Mouse (Mus musculus) right cerebral cortex, postnatal 10 days (tissue): ENCODE results near the gene H2-Q1.
"Not testable (repeated sequence)": the region's sequence is repeated elsewhere in the genome, so short reads cannot be mapped to it uniquely, and the experiment has no call there.

Experiments used
- DNase-seq, 2 experiments: peaks; one replicate each; pipeline ENCODE4 v3.0.0; 2021; ENCODE audit warnings: low spot score in 2 of 2

Gene H2-Q1

GRCm38 (mm10) chr17:35320327-35321081, at the start of gene H2-Q1:
Gene H2-Q1 (plus strand): TSS chr17:35320405.
- DNase-seq = peak in 1 of 2 experiments; percentile 10

DNA sequence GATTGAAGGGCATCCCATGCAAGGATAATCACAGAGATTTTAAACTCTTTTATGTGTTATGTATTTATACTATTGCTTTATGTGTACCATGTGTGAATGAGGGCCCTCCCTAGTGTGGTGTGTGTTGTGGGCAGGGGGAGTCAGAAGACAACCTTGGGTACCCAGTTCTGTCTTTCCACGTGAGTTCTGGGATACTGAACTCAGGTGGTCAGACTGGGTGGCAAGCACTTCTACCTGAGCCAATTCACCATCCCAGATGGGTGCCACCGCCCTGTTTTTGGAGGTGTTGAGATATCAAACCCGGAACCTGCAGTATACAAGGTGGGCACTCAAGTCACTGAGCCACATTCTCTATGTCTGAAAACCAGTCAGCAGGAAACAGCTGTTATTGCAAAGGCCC, 48.0 kb upstream of the H2-Q1 start:
- DNase-seq = no peak

DNA sequence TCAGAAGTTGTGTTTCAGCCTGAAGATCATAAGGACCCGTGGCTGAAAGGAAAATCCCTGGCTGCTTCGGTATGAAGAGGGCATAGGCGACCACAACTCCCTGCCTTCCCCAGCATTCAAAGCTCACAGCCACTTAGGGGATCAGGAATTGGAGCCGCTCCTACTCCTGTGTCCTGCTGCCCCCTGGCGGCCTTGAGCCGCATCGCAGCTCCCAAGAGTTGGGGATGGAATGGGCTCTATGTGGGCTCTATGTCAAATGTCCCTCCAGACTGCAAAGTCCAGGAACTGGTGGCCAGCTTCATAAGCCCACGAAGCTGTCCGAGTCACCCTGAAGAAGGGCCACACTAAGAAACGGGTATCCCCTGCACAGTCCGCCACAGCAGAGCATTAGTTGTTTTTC, 45.4 kb upstream of the H2-Q1 start:
- DNase-seq = peak; percentile 81 to 89

GRCm38 (mm10) chr17:35276304-35276864, 43.8 kb upstream of the H2-Q1 start:
- no peak for DNase-seq

DNA sequence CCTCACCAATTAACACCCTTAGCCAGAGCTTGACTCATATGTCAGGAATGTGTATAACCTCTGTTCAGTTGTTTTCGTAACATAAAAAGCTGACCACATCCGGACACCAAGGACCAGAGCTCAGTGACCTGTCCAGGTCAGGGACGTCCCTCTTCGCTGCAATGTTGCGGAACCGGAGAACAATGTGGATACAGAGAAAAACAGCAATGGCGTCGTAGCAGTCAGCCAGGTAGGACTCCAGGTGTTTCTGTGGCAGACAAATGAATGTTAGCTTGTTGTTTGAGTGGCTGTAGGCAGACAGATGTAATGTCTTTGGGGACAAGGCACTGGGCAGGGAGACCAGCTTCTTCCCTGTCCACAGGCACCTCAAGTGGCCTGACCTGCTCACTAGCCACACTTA, 42.2 kb upstream of the H2-Q1 start:
- no peak for DNase-seq

GRCm38 (mm10) chr17:35278957-35279688, 41.1 kb upstream of the H2-Q1 start:
- no peak for DNase-seq

DNA sequence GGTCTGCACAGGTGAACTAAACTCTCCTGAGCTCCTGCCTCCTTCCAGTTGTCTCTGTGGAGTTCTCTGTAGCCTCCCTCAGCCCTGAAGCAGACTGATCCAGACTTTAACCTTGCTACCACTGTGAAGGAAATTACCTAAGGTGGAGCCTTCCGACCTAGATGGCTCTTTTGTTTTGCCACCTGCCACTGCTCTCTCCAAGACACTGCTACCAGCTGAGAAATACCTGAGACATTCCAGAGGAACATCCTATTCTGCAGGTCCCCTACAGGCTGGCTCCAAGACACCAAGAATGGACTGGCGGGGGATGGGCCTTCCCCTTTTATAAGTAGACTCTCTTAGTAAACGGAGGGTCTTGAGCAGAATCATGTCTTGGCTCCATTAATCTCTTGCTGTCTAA, 39.9 kb upstream of the H2-Q1 start:
- DNase-seq = no peak

GRCm38 (mm10) chr17:35285431-35285830, 34.8 kb upstream of the H2-Q1 start:
- no peak for DNase-seq

DNA sequence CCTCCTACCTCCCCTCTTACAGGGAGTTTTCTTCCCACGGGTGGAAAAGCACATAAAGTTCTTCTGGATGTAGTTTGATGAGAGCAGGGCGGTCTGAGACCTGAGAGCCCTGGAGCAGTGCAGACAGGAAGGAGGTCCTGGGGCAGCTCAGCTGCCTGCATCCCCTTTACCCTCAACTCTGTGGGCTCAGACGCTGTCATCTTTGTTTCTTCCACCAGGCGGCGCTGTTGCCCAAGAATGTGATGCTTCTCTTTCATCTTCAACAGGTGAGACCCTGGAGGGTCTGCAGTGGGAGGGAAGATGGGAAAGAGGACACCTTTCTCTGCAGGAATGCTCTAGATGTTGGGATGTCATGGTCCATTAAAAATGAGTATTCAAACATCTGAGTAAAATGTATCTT, 24.4 kb upstream of the H2-Q1 start:
- DNase-seq = peak in 1 of 2 experiments; percentile 58

- not testable (repeated sequence) for DNase-seq
These were observed 19.8 kb upstream of the H2-Q1 start for GRCm38 (mm10) chr17:35300261-35300945.

- peak; percentile 80 to 92 for DNase-seq
These were observed 18.5 kb upstream of the H2-Q1 start for GRCm38 (mm10) chr17:35301645-35302258.

- no peak for DNase-seq
These were observed 16.9 kb upstream of the H2-Q1 start for GRCm38 (mm10) chr17:35303271-35303670.

DNA sequence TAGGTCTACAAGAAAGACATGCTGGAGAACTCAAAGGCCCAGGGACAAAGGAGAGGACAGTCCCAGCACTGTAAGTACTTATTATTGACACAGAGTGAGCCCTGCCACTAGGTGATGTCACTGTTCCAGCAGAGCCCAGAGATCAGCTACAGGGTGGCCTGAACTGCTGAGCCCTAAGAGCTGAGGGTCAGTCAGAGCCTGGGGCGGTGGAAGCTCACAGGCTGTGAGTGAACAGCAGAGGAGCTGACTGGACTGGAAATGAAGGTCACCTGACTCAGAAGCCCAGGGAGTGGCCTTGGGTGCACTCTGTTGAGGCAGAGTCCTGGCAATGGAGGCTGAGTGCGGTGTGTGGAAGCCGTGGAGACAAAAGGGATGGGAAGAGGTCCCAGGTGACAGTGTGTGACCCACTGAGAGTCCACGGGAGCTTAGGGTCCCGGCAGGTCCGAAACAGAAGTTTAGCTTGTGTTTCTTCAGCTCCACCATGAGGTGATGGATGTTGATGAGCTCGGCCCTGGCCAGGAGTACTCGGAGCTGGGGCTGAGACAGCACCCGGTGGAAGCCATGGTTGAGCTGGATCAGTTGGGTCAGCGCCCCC, 16.4 kb upstream of the H2-Q1 start:
- no peak for DNase-seq

GRCm38 (mm10) chr17:35304478-35304877, 15.7 kb upstream of the H2-Q1 start:
- no peak for DNase-seq

DNA sequence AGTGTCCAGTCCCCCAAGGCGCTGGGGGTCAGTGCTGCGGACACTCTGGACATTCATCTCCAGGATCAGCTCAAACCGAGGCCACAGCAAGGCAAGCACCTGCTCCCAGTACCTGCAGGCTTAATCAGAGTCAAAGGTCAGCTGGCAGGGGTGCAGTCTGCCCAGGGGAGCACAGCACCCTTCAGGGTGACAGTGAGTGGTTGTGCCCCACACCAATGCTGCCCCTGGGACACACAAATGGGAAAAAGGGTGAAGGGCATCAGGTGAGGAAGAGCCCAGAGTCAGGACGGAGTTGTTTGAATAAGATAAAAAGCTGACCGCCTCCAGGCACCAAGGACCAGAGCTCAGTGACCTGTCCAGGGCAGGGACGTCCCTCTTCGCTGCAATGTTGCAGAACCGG, 15.3 kb upstream of the H2-Q1 start:
- DNase-seq = not testable (repeated sequence)

DNA sequence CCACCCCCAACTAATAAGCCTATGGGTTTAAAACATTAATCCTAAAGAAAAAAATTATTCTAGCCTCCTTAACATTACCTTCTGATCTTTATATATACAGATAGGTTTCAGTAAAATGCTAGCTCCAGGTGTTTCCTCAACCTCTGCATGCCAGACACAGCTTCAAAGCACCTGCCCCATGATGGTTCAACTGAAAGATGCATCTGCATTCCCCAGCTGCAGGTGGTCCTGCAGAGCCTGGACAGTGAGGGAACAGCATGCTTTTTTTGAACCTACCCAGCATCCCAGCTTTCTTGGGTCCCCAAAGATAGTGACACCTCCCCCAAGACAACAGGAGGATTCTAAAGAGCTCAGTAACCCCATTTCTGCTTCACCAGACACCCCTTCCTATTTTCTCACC, 1.5 kb upstream of the H2-Q1 start:
- no peak for DNase-seq

DNA sequence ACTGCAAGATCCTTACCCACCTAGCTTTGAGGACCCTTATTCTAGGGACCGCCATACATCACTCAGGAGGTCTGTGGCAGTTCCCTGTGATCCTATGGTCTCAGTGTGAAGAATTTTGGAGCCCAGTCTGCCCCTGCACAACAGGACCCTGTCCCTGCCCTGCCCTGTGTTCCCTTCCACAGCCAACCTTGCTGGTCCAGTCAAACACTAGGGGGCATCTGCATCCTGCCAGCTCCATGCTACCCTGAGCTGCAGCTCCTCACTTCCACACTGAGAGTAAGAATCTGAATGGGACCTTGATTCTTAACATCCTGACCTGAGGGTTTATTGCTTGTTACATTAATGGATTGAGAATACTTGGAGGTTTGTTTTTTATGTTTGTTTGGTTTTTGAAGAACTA, 4.9 kb downstream of the H2-Q1 start:
- not testable (repeated sequence) for DNase-seq

DNA sequence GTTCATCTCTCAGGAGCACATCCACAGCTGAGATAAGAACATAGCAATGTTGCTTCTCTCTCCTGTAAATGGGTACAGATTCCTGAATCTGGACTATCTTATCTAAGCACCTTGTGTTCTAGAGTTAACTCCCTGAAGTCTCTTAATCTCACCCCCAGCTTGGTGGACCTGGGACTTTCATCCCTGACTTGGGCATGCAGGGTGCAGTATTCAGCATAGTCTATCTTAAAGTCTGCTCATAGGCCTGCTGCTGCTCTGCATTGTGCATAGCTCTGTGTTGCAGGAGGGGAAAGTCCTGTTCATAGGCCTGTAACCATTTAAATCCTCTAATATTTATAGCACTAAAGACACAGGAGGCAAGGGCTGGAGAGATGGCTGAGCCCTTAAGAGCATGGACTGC, 5.8 kb downstream of the H2-Q1 start:
- DNase-seq = not testable (repeated sequence)

- not testable (repeated sequence) for DNase-seq
These were observed 9.5 kb downstream of the H2-Q1 start for GRCm38 (mm10) chr17:35329714-35330113.

- DNase-seq = not testable (repeated sequence)
These were observed 11.3 kb downstream of the H2-Q1 start for GRCm38 (mm10) chr17:35331546-35331945.

DNA sequence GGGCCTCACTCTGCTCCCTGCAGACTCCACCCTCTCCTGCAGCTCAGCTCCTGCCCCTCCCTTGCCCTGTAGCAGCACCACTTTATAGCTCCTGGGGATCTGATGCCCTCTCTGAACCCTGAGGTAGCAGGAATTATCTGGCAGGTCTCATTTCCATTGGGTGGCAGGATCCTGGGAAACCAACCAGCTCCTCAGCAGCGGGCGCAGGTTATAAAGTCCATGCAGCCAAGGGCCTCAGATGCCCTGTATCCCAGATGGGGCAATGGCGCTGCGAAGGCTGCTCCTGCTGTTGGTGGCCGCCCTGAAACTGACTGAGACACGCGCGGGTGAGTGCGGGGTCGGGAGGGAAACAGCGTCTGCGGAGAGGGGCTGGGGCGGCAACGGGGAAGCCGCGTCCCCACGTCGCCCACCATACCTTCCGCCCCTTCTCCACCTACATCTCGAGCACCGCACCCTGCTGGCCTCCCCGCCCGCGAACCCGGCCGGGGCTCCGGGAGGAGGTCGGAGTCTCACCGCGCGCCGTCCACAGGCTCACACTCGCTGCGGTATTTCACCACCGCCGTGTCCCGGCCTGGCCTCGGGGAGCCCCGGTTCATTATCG, 22.0 kb downstream of the H2-Q1 start, which contains the start of gene H2-Q2:
H2-Q2 (plus strand) TSS at position 172 of the 601 bp plus-strand sequence.
- no peak for DNase-seq
